Mouse (Mus musculus) MEL (cell line): Measurements from ENCODE around the gene Dnaja3.

Source experiments
- CTCF ChIP-seq, 3 experiments: IDR thresholded peaks in 2 of 3; conservative IDR thresholded peaks in 1 of 3; 2 replicates each; pipeline ENCODE4 v1.5.1; 2011 to 2012; ENCODE audit warnings: low read length in 3 of 3, low read depth in 2 of 3, mild to moderate bottlenecking in 2 of 3, improper control_type of control experiment in 1 of 3, inconsistent platforms in 1 of 3, mixed read lengths in 1 of 3, moderate library complexity in 1 of 3; ENCODE audit not compliant: control insufficient read depth in 1 of 3, insufficient read depth in 1 of 3, poor library complexity in 1 of 3, severe bottlenecking in 1 of 3
- HCFC1 ChIP-seq: IDR thresholded peaks from 2 replicates; pipeline ENCODE4 v1.6.1; 2012; ENCODE audit warnings: low read depth, mild to moderate bottlenecking, inconsistent platforms, low read length, improper control_type of control experiment, moderate library complexity
- JUND ChIP-seq: IDR thresholded peaks from 2 replicates; pipeline ENCODE4 v1.6.1; 2011; ENCODE audit warnings: low read depth, mild to moderate bottlenecking, improper control_type of control experiment, low read length
- MAZ ChIP-seq: IDR thresholded peaks from 2 replicates; pipeline ENCODE4 v1.6.1; 2012; ENCODE audit warnings: low read depth, mild to moderate bottlenecking, inconsistent platforms, low read length, improper control_type of control experiment
- NRF1 ChIP-seq: IDR thresholded peaks from 2 replicates; pipeline ENCODE4 v1.6.1; 2014; ENCODE audit warnings: low read depth, mild to moderate bottlenecking, inconsistent platforms, low read length, improper control_type of control experiment, moderate library complexity; ENCODE audit not compliant: poor library complexity, insufficient read depth, severe bottlenecking
- POLR2A ChIP-seq, 2 experiments: IDR thresholded peaks; 2 replicates each; pipeline ENCODE4 v1.6.1; 2011 to 2012; ENCODE audit warnings: low read length in 2 of 2, mild to moderate bottlenecking in 2 of 2, control low read depth in 1 of 2, improper control_type of control experiment in 1 of 2, low read depth in 1 of 2, moderate library complexity in 1 of 2; ENCODE audit not compliant: control insufficient read depth in 1 of 2, insufficient read depth in 1 of 2, poor library complexity in 1 of 2
- POLR2AphosphoS2 ChIP-seq: IDR thresholded peaks from 2 replicates; pipeline ENCODE4 v1.6.1; 2011; ENCODE audit warnings: low read length, improper control_type of control experiment
- USF1 ChIP-seq: IDR thresholded peaks from 2 replicates; pipeline ENCODE4 v1.6.1; 2014; ENCODE audit warnings: low read depth, mild to moderate bottlenecking, inconsistent platforms, low read length, improper control_type of control experiment, moderate library complexity

GRCm38 (mm10) chr16:4642937-4643336 lies 3.1 kb downstream of the Dnaja3 start:
- TF ChIP-seq MAZ (no peak), POLR2AphosphoS2 (no peak), NRF1 (no peak), CTCF (IDR thresholded peaks at IDR 0.05 in 2 of 3, conservative IDR thresholded peaks at IDR 0.05 in 1 of 3; ENCODE audit: control insufficient read depth in 1 of 3, insufficient read depth in 1 of 3, low read depth in 2 of 3, low read length in 3 of 3, poor library complexity in 1 of 3, severe bottlenecking in 1 of 3) (no peak), HCFC1 (no peak), POLR2A (IDR thresholded peaks at IDR 0.05; ENCODE audit: control insufficient read depth in 1 of 2, insufficient read depth in 1 of 2, low read depth in 1 of 2, low read length in 2 of 2, poor library complexity in 1 of 2) (no peak), JUND (no peak), USF1 (no peak)
